Mouse (Mus musculus) ES-E14 (cell line): ENCODE results near the gene Dennd4c. TPM values are rescaled to one million over a fixed set of nuclear protein-coding genes. Genes with fewer than 3 reads are reported as not detected.
A peak's percentile ranks its signal among the peaks of the same experiment; 100 is the strongest.

Experiments used
- DNase-seq: peaks from one replicate; pipeline ENCODE4 v3.0.0-alpha.2; 2013; ENCODE audit warnings: low read depth, low spot score
- H3K27ac ChIP-seq: 2 replicates; pipeline ENCODE4 v1.5.1; 2012; ENCODE audit warnings: low read depth, mild to moderate bottlenecking, low read length, moderate library complexity, mixed read lengths; ENCODE audit not compliant: poor library complexity, insufficient read depth, severe bottlenecking
- H3K36me3 ChIP-seq: 2 replicates; pipeline ENCODE4 v1.6.1; 2012; ENCODE audit warnings: mild to moderate bottlenecking, low read length, moderate library complexity, mixed read lengths; ENCODE audit not compliant: control insufficient read depth, poor library complexity, insufficient read depth, severe bottlenecking
- H3K4me1 ChIP-seq, 2 experiments: fragments of 150-350 bp in 1 of 2; sonication (generic) in 1 of 2; 2 replicates each; pipeline ENCODE4 v1.6.1; 2012; ENCODE audit warnings: low read length in 2 of 2, mild to moderate bottlenecking in 1 of 2, mixed read lengths in 1 of 2; ENCODE audit not compliant: control insufficient read depth in 2 of 2, insufficient read depth in 2 of 2, poor library complexity in 1 of 2
- H3K4me3 ChIP-seq, 2 experiments: fragments of 150-350 bp in 1 of 2; sonication (generic) in 1 of 2; 2 replicates each; pipeline ENCODE4 v1.5.1; 2012; ENCODE audit warnings: low read length in 2 of 2, low read depth in 1 of 2, mild to moderate bottlenecking in 1 of 2, mixed read lengths in 1 of 2; ENCODE audit not compliant: insufficient read depth in 1 of 2, poor library complexity in 1 of 2, severe bottlenecking in 1 of 2
- H3K9ac ChIP-seq: 2 replicates; pipeline ENCODE4 v1.6.1; 2012; ENCODE audit warnings: low read depth, mild to moderate bottlenecking, low read length, mixed read lengths; ENCODE audit not compliant: poor library complexity, insufficient read depth, severe bottlenecking
- H3K9me3 ChIP-seq: fragments of 150-350 bp; sonication (generic); 2 replicates; pipeline ENCODE4 v1.6.1; 2012; ENCODE audit warnings: low read depth, mild to moderate bottlenecking, low read length; ENCODE audit not compliant: control insufficient read depth, insufficient read depth
- CHD2 ChIP-seq: IDR thresholded peaks from 2 replicates; pipeline ENCODE4 v1.6.1; 2014; ENCODE audit warnings: mild to moderate bottlenecking, low read depth, low read length, inconsistent platforms
- HCFC1 ChIP-seq: IDR thresholded peaks from 2 replicates; pipeline ENCODE4 v1.6.1; 2012; ENCODE audit warnings: low read length, inconsistent platforms, borderline replicate concordance; ENCODE audit not compliant: insufficient read depth
- MAFK ChIP-seq: IDR thresholded peaks from 2 replicates; pipeline ENCODE4 v1.6.1; 2014; ENCODE audit warnings: mild to moderate bottlenecking, low read depth, low read length, inconsistent platforms; ENCODE audit not compliant: insufficient read depth
- ZC3H11A ChIP-seq: IDR thresholded peaks from 2 replicates; pipeline ENCODE4 v1.6.1; 2012; ENCODE audit warnings: low read depth, mild to moderate bottlenecking, inconsistent platforms, low read length, borderline replicate concordance
- ZNF384 ChIP-seq: IDR thresholded peaks from 2 replicates; pipeline ENCODE4 v1.6.1; 2012; ENCODE audit warnings: low read depth, low read length, inconsistent platforms
- in situ Hi-C, 2 experiments: fragments of 600-800 bp; cut with MboI; formaldehyde crosslinking; loops; one replicate each; pipeline ENCODE4 v1.15.1; 2025; ENCODE audit warnings: low sequenced_read_pairs in 2 of 2, inconsistent platforms in 1 of 2; ENCODE audit not compliant: unreplicated experiment in 2 of 2
- total RNA-seq: library from RNA; depleted of rRNA; stranded (reverse); fragments of 300-350 nt; gene quantifications from 2 replicates; pipeline ENCODE4 v1.2.3, GENCODE M21; 2012; rRNA removed

The Dennd4c gene
- 13.0 and 14.0 TPM in 2 replicates for total RNA-seq

- peak within 1 kb of the TSS; percentile 72 to 82 for H3K4me3 ChIP-seq
- DNase-seq = peak; percentile 91
- in situ Hi-C loops = no loop called here
- TF ChIP-seq HCFC1 = peak; percentile 56; the same call in 1 of the 2 replicates
- TF ChIP-seq CHD2 = no peak
- no peak for TF ChIP-seq ZNF384
- no peaks in the 10 kb centered on the region for H3K9me3 ChIP-seq
- H3K4me1 ChIP-seq = peaks cover 2 to 4% of the 10 kb centered on the region in 2 experiments; a peak in 1 of 4 replicates
- peak within 1 kb of the TSS; percentile 89 for H3K9ac ChIP-seq
- H3K27ac ChIP-seq = peak within 1 kb of the TSS; percentile 47
- H3K36me3 ChIP-seq = no peaks in the 10 kb centered on the region; the same call in 1 of the 2 replicates
These were observed at the start of gene Dennd4c for GRCm38 (mm10) chr4:86748336-86749291. Dennd4c (plus strand) TSS chr4:86748555.

GRCm38 (mm10) chr4:86699161-86699865 lies 49.0 kb upstream of the Dennd4c start:
- Histone ChIP-seq H3K4me3 (no peak overlapping the region), H3K9ac (peak overlapping the region; percentile 17; the same call in 1 of the 2 replicates), H3K27ac (no peak overlapping the region), H3K36me3 (no peaks in the 10 kb centered on the region), H3K4me1 (0 out of 4 replicates have a peak, but pooled peaks cover 0 to 2% of the 10 kb centered on the region in 2 experiments), H3K9me3 (no peaks in the 10 kb centered on the region)
- no peak for DNase-seq
- no peak for TF ChIP-seq MAFK
- in situ Hi-C loops = no loop called here

GRCm38 (mm10) chr4:86708801-86709200 lies 39.6 kb upstream of the Dennd4c start:
- no peak for TF ChIP-seq ZNF384
- no peak for TF ChIP-seq HCFC1
- TF ChIP-seq MAFK = no peak
- TF ChIP-seq CHD2 = no peak
- no peak for TF ChIP-seq ZC3H11A
- in situ Hi-C loops = no loop called here

GRCm38 (mm10) chr4:86710034-86710650 lies 38.2 kb upstream of the Dennd4c start:
- in situ Hi-C loops = no loop called here
- no peak overlapping the region for H3K4me3 ChIP-seq
- no peaks in the 10 kb centered on the region for H3K9me3 ChIP-seq
- H3K4me1 ChIP-seq = peaks cover 3% of the 10 kb centered on the region in 2 experiments; a peak in 2 of 4 replicates
- no peak overlapping the region for H3K9ac ChIP-seq
- H3K27ac ChIP-seq = no peak overlapping the region
- TF ChIP-seq CHD2 = no peak
- TF ChIP-seq HCFC1 = no peak
- no peak for TF ChIP-seq MAFK
- no peak for TF ChIP-seq ZNF384
- TF ChIP-seq ZC3H11A = no peak
- DNase-seq = no peak
- no peaks in the 10 kb centered on the region for H3K36me3 ChIP-seq

More at GRCm38 (mm10) chr4:86708801-86709200, 39.6 kb upstream of the Dennd4c start:
- H3K9me3 ChIP-seq = no peaks in the 10 kb centered on the region
- DNase-seq = no peak
- no peak overlapping the region for H3K27ac ChIP-seq
- no peak overlapping the region for H3K4me3 ChIP-seq
- no peak overlapping the region for H3K9ac ChIP-seq
- H3K36me3 ChIP-seq = no peaks in the 10 kb centered on the region
- H3K4me1 ChIP-seq = peaks cover 3% of the 10 kb centered on the region in 2 experiments; a peak in 2 of 4 replicates
